Mouse (Mus musculus) embryonic facial prominence, embryonic 15.5 days (tissue): Measurements from ENCODE around the gene Olfr728. TPM values are rescaled to one million over a fixed set of nuclear protein-coding genes. Genes with fewer than 3 reads are reported as not detected.

Experiments used
- ATAC-seq: fragments of 200-750 bp; cut with Nextera tagmentation; 2 replicates; pipeline ENCODE4 v1.8.0; 2017; ENCODE audit warnings: low read depth, moderate TSS enrichment; ENCODE audit not compliant: insufficient number of reproducible peaks, low FRiP score, low TSS enrichment
- H3K27ac ChIP-seq: fragments of 300-500 bp; sonication (generic); replicated peaks from 2 replicates; pipeline ENCODE4 v1.5.1; 2015; ENCODE audit warnings: mild to moderate bottlenecking, inconsistent platforms
- H3K27me3 ChIP-seq: fragments of 300-500 bp; sonication (generic); 2 replicates; pipeline ENCODE4 v1.6.1; 2015; ENCODE audit warnings: inconsistent platforms
- H3K36me3 ChIP-seq: fragments of 300-500 bp; sonication (generic); 2 replicates; pipeline ENCODE4 v1.6.1; 2015; ENCODE audit warnings: mild to moderate bottlenecking, inconsistent platforms
- H3K4me1 ChIP-seq: fragments of 300-500 bp; sonication (generic); 2 replicates; pipeline ENCODE4 v1.6.1; 2015; ENCODE audit warnings: inconsistent platforms
- H3K4me2 ChIP-seq: fragments of 300-500 bp; sonication (generic); replicated peaks from 2 replicates; pipeline ENCODE4 v1.6.1; 2015; ENCODE audit warnings: mild to moderate bottlenecking, inconsistent platforms
- H3K4me3 ChIP-seq: fragments of 300-500 bp; sonication (generic); replicated peaks from 2 replicates; pipeline ENCODE4 v1.5.1; 2015; ENCODE audit warnings: mild to moderate bottlenecking, inconsistent platforms
- H3K9ac ChIP-seq: fragments of 300-500 bp; sonication (generic); 2 replicates; pipeline ENCODE4 v1.6.1; 2015; ENCODE audit warnings: inconsistent platforms
- H3K9me3 ChIP-seq: fragments of 300-500 bp; sonication (generic); replicated peaks from 2 replicates; pipeline ENCODE4 v1.6.1; 2016; ENCODE audit warnings: inconsistent platforms
- whole genome bisulfite sequencing: fragments of 180-500 bp; shearing (Covaris S2); methylation state at CpG from one replicate; pipeline ENCODE4 v1.1.7; 2015; 5-methylcytosine and 5-hydroxymethylcytosine counted together
- polyA plus RNA-seq: library from polyadenylated mRNA; unstranded; fragments of >200 nt; fragmentation: Nextera tagmentation; extraction: Ambion mirVana; gene quantifications from 2 replicates; pipeline ENCODE4 v1.2.1, GENCODE M21; 2015

Olfr728 gene
- not detected in 2 replicates for polyA plus RNA-seq

DNA sequence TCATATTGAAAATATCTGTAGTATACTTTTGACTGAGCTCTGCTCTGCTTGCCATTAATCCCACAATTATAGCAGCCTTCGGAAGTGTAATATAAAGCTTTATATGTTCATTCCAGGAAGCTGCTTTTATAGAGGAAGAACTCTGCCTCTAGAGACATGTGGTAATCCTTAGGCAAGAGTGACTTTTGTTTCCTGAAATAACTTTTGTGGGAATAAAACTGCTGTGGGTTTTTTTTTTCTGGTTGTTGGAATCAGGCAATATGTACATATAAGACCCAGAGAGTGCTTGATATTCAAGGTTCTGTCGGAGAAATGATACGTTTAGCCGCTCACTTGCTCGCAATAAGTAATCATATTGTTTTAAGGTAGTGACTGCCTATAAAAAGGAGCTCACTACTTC lies at the start of gene Olfr728:
TSS of gene Olfr728 (minus strand) at position 101 of the 400 bp plus-strand sequence.
- no peak within 1 kb of the TSS for H3K4me3 ChIP-seq
- H3K4me2 ChIP-seq, result no peak within 1 kb of the TSS
- no peak for ATAC-seq
- H3K9ac ChIP-seq, result no peak within 1 kb of the TSS
- no peak within 1 kb of the TSS for H3K27ac ChIP-seq
- H3K4me1 ChIP-seq, result no peaks in the 10 kb centered on the region
- H3K9me3 ChIP-seq, result no peaks in the 10 kb centered on the region
- no peaks in the 10 kb centered on the region for H3K27me3 ChIP-seq
- 71% methylated on average over 5 of the region's 5 CpGs for WGBS
- H3K36me3 ChIP-seq, result no peaks in the 10 kb centered on the region

DNA sequence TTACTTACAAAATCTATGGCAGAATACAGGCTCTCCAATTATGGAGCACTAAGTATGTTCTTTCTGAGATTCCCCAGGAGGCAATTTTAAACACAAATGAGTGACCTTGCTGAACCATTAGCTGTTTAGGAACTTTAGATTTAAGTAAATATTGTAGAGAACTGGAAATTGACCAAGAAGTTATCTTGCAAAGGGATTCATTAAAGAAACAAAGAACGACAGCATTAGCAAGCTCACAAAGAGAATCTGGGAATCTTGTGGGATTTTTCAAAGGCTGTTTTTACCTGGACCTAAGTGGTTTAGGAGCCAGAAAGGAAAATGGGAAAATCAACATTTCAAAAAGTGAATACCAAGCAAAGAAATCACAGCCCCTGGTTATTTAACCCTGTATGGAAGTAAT lies 45.6 kb upstream of the Olfr728 start, which contains the start of gene Olfr730:
TSS of gene Olfr730 (minus strand) at position 101 of the 400 bp plus-strand sequence.
- Histone ChIP-seq H3K36me3 (no peaks in the 10 kb centered on the region), H3K4me1 (no peaks in the 10 kb centered on the region), H3K9ac (no peak within 1 kb of the TSS), H3K27me3 (no peaks in the 10 kb centered on the region), H3K4me2 (no peak within 1 kb of the TSS), H3K9me3 (no peaks in the 10 kb centered on the region), H3K27ac (no peak within 1 kb of the TSS), H3K4me3 (no peak within 1 kb of the TSS)
- WGBS, result 51% methylated on average over 1 of the region's 1 CpGs
- ATAC-seq, result no peak

DNA sequence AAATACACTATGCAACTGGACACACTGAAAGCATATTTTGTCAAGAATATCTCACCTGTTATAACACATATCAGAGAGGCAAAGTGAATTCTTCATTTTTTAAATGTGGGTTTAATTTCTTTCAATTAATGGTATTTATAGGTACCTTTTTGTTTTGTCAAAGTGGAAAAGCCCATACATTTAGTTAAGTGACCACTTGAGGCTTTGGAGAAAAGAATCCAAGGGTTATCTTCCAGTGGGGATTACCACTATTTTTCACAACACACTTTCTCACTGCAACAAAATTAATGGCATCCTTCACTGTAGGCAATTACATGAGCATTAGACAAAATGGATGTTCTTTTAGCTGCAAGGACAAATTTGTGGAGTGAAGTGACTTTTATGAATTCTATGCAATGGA lies 10.3 kb upstream of the Olfr728 start, which contains the start of gene Olfr729:
TSS of gene Olfr729 (minus strand) at position 101 of the 400 bp plus-strand sequence.
- Histone ChIP-seq H3K9me3 (no peaks in the 10 kb centered on the region), H3K36me3 (no peaks in the 10 kb centered on the region), H3K27ac (no peak within 1 kb of the TSS), H3K4me2 (no peak within 1 kb of the TSS), H3K9ac (no peak within 1 kb of the TSS), H3K27me3 (no peaks in the 10 kb centered on the region), H3K4me1 (no peaks in the 10 kb centered on the region), H3K4me3 (no peak within 1 kb of the TSS)
- no peak for ATAC-seq

DNA sequence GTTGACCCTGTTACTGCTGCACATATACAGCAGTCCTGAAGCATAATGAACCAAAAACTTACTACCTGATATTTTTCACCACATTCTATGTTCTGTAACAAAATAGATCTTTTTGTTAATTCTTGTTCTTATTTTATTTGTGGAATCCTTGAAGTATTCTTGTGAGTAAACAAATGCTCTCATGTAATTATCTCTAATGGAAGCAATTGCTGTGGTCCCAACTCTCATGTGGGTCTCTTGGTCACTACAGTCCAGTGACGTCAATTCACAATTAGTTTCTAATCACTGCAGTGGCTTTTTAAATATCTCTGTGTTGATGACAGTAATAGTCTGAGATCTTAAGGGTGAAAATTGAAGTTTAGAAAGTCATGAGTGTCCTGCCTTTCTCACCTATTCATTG lies 19.6 kb downstream of the Olfr728 start, which contains the start of gene Olfr727:
TSS of gene Olfr727 (plus strand) at position 301 of the 400 bp plus-strand sequence.
- no peak within 1 kb of the TSS for H3K4me2 ChIP-seq
- 74% methylated on average over 1 of the region's 1 CpGs for WGBS
- H3K9me3 ChIP-seq, result no peaks in the 10 kb centered on the region
- H3K27me3 ChIP-seq, result no peaks in the 10 kb centered on the region
- no peak for ATAC-seq
- no peaks in the 10 kb centered on the region for H3K4me1 ChIP-seq
- H3K36me3 ChIP-seq, result no peaks in the 10 kb centered on the region
- H3K9ac ChIP-seq, result no peak within 1 kb of the TSS
- H3K27ac ChIP-seq, result no peak within 1 kb of the TSS
- H3K4me3 ChIP-seq, result no peak within 1 kb of the TSS

DNA sequence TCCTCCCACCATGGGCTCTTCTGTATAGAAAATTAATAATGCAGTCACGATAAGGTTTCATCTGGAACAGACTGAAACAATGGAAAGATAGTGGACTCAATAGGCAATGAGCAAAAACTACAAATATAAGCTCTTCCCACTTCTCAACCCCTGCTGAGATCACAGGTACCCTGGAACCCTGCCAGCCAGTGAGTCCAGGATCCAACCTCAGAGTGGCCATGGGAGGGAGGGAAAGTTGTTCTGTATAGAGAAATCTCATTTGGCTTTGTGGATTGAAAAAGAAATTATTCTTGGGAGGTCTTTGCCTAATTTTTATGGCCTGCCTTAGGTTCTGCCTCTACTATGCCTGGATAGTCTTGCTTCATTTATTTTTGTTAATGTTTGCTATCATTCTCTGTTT lies 51.6 kb downstream of the Olfr728 start, which contains the start of gene Olfr726:
TSS of gene Olfr726 (minus strand) at position 101 of the 400 bp plus-strand sequence.
- Histone ChIP-seq H3K4me2 (no peak within 1 kb of the TSS), H3K4me1 (no peaks in the 10 kb centered on the region), H3K27me3 (no peaks in the 10 kb centered on the region), H3K9ac (no peak within 1 kb of the TSS), H3K27ac (no peak within 1 kb of the TSS), H3K4me3 (no peak within 1 kb of the TSS), H3K9me3 (no peaks in the 10 kb centered on the region), H3K36me3 (no peaks in the 10 kb centered on the region)
- WGBS, result 76% methylated on average over 1 of the region's 1 CpGs
- no peak for ATAC-seq

Other genes starting within 250 kb of the Olfr728 start
- not detected in 2 replicates for gene Olfr722, start 240.7 kb downstream of the Olfr728 start, polyA plus RNA-seq
- gene Olfr723, start 210.9 kb downstream of the Olfr728 start, polyA plus RNA-seq, result not detected in 2 replicates
- gene Olfr724, start 179.4 kb downstream of the Olfr728 start, polyA plus RNA-seq, result not detected in 2 replicates
- gene Olfr725, start 102.3 kb downstream of the Olfr728 start, polyA plus RNA-seq, result not detected in 2 replicates
- gene Olfr726, start 51.7 kb downstream of the Olfr728 start, polyA plus RNA-seq, result 0.11 TPM in 1 of 2 replicates, not detected in the other
- 0.08 and 0.09 TPM in 2 replicates for gene Olfr727, start 19.5 kb downstream of the Olfr728 start, polyA plus RNA-seq
- gene Olfr729, start 10.2 kb upstream of the Olfr728 start, polyA plus RNA-seq, result not detected in 2 replicates
- not detected in 2 replicates for gene Olfr730, start 45.5 kb upstream of the Olfr728 start, polyA plus RNA-seq
- not detected in 2 replicates for gene Olfr731, start 99.2 kb upstream of the Olfr728 start, polyA plus RNA-seq
- gene Olfr732, start 141.5 kb upstream of the Olfr728 start, polyA plus RNA-seq, result not detected in 2 replicates
- not detected in 2 replicates for gene Olfr733, start 158.8 kb upstream of the Olfr728 start, polyA plus RNA-seq
- not detected in 2 replicates for gene Olfr734, start 184.1 kb upstream of the Olfr728 start, polyA plus RNA-seq
- gene Olfr735, start 206.2 kb upstream of the Olfr728 start, polyA plus RNA-seq, result not detected in 2 replicates
- not detected in 2 replicates for gene Tlr11, start 215.2 kb upstream of the Olfr728 start, polyA plus RNA-seq
- 0.21 TPM in 1 of 2 replicates, not detected in the other for gene Olfr736, start 238.5 kb upstream of the Olfr728 start, polyA plus RNA-seq